Mouse (Mus musculus): Measurements from ENCODE around the gene Actr2. TPM values are rescaled to one million over a fixed set of nuclear protein-coding genes. Genes with fewer than 3 reads are reported as not detected.
A peak's percentile ranks its signal among the peaks of the same experiment; 100 is the strongest.
"Not testable (repeated sequence)": the region's sequence is repeated elsewhere in the genome, so short reads cannot be mapped to it uniquely, and the experiment has no call there.

Actr2 gene
- total and polyA plus RNA-seq, 3 experiments: 5.0 to 140 (median 109) TPM

DNA sequence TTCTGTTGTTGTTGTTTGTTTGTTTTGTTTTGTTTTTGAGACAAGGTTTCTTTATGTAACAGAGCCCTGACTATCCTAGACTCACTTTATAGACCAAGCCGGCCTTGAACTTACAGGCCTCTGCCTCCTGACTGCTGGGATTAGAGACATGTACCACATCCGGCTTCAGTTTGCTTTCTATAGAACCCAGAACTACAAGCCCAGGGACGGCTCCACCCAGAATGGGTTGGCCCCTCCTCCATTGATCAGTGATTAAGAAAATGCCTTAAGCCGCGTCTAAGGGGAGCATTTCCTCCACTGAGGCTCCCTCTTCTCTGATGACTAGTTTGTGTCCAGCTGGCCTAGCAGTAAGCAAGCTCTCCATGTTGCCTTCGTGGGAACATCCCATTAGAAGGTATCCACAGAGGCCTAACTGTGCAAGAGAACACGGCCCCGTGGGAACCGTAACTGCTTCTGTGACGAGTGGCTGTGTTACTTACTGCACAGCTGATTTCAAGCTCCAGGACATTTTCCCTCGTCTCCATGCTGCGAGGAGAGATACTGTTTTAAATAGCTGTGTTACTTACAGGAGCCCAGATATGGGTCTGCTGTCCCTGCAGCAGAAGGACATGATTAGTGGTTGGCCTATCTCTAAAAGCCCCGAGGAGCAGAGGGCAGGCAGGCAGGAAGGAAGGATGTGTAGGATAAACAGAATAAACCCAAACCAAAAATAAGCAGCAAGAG, 59.7 kb downstream of the Actr2 start:
- DNase-seq: no peak

- DNase-seq: no peak
These were observed 67.1 kb downstream of the Actr2 start for GRCm38 (mm10) chr11:20045586-20045985.

DNA sequence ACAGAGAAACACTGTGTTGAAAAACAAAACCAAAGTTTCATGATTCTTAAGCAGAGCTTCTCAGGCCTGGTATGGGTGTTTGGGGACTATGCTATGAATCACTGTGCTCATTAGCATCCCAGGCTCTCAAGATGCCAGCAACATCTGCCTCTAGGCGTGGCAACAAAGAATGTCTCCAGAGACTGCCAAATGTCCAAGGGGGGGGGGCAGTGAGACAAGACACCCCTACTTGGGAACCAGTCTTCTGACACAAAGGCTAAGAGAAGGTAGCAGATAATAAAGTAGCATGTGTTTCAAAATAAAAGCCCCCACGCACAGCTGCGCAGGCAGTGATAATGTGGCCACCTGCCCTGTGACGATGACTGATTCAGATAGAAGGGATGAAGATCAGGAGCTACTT, 69.5 kb downstream of the Actr2 start:
- no peak for DNase-seq

DNA sequence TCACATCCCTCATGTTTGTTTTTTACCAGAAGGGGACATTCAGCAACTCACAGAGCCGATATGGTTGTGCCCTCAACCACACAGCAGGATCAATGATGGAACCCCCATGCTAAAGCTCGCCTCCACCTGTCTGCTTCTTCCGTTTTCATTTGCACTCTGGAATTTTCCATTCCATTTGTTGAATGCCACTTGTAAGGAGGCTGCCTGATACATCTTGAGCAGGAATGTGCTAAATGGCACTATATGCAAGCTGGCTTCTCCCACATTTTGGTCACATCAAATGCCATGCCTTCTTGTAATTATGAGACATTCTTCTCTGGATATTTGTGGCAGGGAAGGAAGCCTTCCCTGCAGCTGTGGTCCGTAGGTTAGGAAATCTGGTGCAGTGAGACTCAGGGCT, 70.6 kb downstream of the Actr2 start:
- DNase-seq: no peak

DNA sequence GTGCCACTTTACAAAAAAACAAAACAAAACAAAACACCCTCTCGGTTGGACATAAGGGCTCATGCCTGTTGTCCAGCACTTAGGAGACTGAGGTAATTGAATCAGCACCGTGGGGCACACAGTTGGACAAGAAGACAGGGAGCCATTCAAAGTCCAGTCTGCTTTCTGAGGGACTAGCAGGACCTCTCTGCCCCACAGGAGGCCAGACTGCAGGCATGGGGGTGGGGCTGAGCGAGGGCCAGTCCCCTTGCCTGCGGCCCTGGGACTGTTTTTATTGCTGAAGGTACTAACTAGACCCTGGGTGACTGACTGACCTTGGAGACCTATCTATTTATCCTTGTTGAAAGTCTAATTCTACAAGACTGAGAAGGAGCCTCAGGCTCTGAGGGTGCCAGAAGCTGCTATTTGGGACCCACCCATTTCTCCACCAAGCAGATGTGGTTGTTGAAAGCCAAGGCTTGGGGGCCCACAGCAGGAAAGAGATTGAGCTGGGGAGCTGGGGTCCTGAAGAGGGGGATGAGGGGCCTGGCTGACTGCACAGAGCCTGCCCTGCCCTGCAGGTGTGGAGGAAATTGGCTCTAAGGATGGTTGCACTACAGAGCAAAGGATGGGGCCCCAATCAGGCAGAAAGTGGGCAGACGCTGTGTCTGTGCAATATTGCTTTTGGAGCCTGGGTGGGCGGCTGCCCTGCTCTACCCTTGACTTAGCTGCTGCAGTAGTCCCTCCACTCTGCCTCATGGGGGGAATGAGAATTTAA, 71.4 kb downstream of the Actr2 start:
- DNase-seq: no peak

DNA sequence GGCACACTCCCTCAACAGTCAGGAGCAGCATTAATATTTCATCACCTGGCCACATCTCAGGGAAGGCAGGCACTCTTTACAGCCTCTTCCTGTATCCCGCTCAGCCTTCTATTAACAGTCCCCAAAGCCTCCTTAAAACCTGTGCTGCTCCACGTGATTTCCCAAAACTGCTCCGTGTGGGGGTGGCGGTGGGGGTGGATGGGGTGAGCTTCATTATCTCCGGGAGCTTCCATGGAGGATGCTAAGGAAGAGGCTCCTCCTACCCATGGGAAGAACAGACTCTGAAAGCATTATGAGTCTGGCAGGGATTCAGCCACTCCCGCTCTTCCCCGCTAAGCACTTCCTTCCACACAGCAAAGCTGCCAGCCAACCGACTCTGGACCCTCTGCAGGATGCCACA, 74.0 kb downstream of the Actr2 start:
- DNase-seq: no peak

DNA sequence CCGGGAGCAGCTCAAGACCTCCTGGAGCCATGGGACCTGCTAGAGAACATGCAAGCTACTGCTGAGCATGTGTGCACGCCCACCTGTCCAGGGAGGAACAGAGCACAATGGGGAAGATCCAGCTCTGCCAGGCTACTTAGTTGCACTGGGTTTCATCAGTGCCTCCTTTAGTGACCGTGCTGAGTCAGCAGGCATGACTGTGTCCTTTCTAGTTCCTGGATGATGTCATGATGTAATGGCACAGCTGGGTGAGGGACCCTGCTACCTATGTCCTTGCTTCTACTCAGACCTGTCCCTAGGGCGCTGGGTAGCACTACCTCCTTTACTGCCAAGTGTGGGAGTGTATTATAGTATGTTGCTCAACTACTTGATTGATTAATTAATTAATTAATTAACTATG, 75.0 kb downstream of the Actr2 start:
- no peak for DNase-seq

GRCm38 (mm10) chr11:20035972-20036371, 76.7 kb downstream of the Actr2 start:
- DNase-seq: no peak

DNA sequence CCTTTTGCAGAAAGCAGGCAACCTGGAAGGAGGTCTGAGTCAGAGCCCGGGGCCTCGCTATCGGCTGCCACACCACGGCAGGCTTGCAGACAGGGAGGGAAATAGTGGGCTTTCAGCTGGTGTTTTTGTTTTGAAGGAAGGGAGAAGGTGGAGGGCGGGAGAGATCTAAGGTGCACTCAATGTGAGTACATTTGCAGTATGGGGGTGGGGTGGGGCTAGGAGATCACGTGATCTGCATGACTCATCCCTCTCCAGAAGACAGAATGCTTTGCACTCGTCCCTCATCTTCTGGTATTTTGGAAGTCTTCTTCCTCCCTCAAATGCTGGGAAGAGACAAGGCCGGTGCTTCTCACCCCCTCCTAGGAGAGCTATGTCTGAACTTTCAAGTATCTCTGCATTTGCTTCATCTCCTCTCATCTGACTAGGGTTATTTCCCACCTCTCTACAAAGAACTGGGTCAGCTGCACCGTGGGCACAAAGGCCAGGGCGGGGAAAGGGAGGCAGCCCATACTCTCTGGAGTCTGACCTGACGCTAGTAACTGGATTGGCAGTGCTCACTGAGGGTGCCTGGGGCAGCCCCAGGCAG, 77.3 kb downstream of the Actr2 start:
- DNase-seq: peak; percentile 68

DNA sequence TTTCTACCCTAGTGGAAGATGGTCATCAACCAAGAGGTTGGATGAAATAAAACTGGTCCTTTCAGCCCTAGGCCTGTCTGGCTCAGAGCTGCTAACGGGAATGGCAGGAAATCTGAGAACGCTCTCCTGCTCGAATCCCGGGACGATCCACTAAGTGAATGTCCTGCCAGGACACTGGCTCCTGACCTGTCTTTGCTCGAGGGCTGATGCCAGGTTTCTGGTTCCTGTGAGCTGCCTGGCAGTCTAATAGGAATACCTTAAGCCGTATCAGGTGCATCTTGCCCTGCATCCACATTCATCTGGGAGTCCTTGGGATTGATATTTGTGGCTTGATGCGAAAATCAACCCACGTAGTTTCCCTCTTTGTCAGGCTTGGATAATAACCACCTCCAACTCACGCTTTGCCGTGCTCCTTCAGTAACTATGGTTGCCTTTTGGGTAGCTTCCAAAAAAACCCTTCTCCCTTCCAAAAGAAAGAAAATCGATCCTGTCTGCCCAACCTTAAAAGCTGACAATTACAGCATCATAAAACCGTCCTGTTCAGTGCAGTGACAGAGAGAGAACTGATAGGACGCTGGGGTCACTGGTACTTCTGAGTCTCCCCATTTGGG, 78.3 kb downstream of the Actr2 start:
- DNase-seq: no peak

- peak; percentile 39 for DNase-seq
These were observed 79.1 kb downstream of the Actr2 start for GRCm38 (mm10) chr11:20033541-20034160.

GRCm38 (mm10) chr11:20031536-20031935, 81.2 kb downstream of the Actr2 start:
- peak; percentile 22 for DNase-seq

DNA sequence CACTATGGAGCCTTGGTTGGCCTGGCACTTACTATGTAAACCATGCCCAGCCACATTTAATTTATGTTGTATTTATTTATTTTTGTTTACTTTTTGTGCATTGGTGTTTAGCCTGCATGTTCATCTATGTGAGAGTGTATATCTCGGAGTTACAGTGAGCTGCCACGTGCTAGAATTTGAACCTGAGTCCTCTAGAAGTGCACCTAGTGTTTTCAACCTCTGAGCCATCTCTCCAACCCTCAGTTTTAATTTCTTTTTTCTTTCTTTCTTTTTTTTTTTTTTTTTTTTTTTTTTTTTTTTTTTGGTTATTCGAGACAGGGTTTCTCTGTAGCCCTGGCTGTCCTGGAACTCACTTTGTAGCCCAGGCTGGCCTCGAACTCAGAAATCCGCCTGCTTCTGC, 81.7 kb downstream of the Actr2 start:
- not testable (repeated sequence) for DNase-seq

DNA sequence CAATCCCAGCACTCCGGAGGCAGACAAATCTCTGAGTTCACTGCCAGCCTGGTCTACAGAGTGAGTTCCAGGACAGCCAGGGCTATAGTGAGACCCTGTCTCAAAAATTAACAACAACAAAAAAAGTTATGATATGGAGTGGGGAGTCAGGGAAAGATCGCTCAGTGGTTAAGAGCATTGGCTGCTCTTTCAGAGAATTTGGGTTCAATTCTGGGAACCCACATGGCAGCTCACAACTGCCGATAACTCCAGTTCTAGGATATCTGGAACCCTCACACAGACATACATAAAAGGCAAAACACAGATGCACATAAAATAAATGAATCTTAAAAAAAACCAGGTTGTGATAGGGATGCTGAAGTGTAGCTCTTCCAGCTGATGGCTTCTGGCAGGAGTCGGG, 83.7 kb downstream of the Actr2 start:
- no peak for DNase-seq

DNA sequence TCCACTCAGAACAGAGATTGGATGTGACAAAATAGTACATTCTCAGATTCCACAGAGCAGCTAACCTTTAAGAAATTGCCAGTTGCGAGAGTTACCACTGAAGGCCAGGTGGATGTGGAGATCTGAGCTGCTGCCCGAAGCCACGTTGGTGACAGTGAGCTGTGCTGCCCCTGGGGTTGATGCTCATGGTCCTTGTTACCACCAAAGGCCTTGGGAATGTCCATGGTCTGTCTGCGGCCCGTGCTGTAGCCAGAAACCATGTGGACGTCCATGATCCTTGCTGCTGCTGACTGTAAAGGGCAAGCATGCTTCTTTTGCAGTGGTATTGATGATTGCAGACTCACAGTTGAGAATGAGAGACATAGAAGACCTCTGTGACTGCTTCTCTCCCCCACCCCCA, 84.3 kb downstream of the Actr2 start:
- DNase-seq: peak; percentile 37

- DNase-seq: no peak
These were observed 85.0 kb downstream of the Actr2 start for GRCm38 (mm10) chr11:20027719-20028118.

GRCm38 (mm10) chr11:20025899-20026298, 86.8 kb downstream of the Actr2 start:
- DNase-seq: peak; percentile 30

DNA sequence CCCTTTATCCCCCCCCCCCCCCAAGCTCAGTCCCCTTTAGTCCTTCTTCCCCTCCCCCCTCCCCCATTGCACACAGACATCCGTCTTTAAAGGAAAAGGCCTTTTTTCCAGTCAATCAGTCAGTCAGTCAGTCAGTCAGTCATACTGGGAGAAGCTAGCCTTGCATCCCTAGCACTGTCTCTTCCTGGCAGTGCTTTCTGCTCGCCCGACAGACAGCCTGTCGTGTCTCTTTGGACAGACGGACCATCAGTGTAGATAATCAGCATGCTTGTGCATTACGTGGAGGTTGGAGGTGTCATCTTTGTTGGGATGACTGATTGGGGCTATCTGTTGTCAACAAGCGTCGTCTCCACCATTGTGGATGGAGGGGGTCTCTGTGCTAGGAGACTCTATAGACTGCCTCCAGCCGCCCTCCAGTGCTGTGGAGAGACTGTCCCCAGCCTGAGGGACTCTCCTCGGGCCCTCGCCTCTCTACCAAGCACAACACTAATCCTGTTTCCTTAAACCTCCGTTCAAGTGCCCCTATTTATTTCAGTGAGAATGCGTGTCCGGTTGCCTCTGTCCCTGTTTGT, 89.7 kb downstream of the Actr2 start:
- no peak for DNase-seq

DNA sequence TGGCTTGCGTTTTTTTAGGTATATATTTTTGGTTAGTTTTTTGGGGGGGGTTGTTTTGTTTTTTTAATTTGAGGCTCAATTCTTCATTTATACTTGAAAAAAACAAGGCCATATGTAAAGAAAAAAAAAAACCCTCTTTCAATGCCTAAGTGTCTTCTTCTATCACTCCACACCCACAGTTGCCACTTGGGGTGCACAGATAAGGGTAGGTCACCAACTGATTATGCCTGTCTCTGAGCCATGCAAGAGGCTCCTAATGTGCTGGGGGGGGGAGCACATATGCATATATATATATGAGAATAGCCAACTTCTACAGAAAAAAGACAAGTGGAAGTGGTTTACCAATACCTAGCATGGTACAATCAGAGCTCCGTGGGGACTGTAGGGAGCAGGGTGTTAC, 90.3 kb downstream of the Actr2 start:
- no peak for DNase-seq

DNA sequence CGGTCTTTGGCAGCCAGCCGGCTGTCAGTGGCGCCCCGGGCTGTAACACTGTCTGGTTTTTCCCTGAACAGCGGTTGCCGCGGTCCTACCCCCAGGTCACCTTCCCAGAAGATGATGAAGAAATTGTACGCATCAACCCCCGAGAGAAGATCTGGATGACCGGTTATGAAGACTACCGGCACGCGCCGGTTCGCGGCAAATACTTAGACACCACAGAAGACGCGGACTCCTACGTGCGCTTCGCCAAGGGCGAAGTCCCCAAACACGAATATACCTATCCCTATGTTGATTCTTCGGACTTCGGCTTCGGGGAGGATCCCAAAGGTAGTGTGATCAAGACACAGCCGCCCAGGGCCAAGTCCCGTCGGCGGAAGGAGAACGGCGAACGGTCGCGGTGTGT, 92.0 kb downstream of the Actr2 start:
- DNase-seq: no peak

GRCm38 (mm10) chr11:20018905-20019304, 93.8 kb downstream of the Actr2 start:
- DNase-seq: no peak

- no peak for DNase-seq
These were observed 94.8 kb downstream of the Actr2 start for GRCm38 (mm10) chr11:20017937-20018336.

Data from adrenal gland, adult 2 months (tissue).